Mouse (Mus musculus) kidney, embryonic 16.5 days (tissue): ENCODE data around the gene Zfp990. TPM values are rescaled to one million over a fixed set of nuclear protein-coding genes. Genes with fewer than 3 reads are reported as not detected.
"Not testable (repeated sequence)": the region's sequence is repeated elsewhere in the genome, so short reads cannot be mapped to it uniquely, and the experiment has no call there.

Source experiments
- ATAC-seq: fragments of 200-750 bp; cut with Nextera tagmentation; 2 replicates; pipeline ENCODE4 v1.8.0; 2017; ENCODE audit warnings: moderate TSS enrichment; ENCODE audit not compliant: low FRiP score, low TSS enrichment
- H3K27ac ChIP-seq: fragments of 300-500 bp; sonication (generic); 2 replicates; pipeline ENCODE4 v1.5.1; 2014; ENCODE audit warnings: low read length
- H3K27me3 ChIP-seq: fragments of 300-500 bp; sonication (generic); 2 replicates; pipeline ENCODE4 v1.6.1; 2014; ENCODE audit warnings: low read length, control low read depth, mixed read lengths; ENCODE audit not compliant: insufficient read depth
- H3K36me3 ChIP-seq: fragments of 300-500 bp; sonication (generic); 2 replicates; pipeline ENCODE4 v1.6.1; 2014; ENCODE audit warnings: low read length, control low read depth, mixed read lengths; ENCODE audit not compliant: insufficient read depth
- H3K4me1 ChIP-seq: fragments of 300-500 bp; sonication (generic); 2 replicates; pipeline ENCODE4 v1.6.1; 2014; ENCODE audit warnings: low read length, control low read depth, mixed read lengths; ENCODE audit not compliant: insufficient read depth
- H3K4me2 ChIP-seq: fragments of 300-500 bp; sonication (generic); replicated peaks from 2 replicates; pipeline ENCODE4 v1.6.1; 2014; ENCODE audit warnings: low read depth, low read length
- H3K4me3 ChIP-seq: fragments of 300-500 bp; sonication (generic); 2 replicates; pipeline ENCODE4 v1.5.1; 2014; ENCODE audit warnings: mild to moderate bottlenecking, low read length
- H3K9ac ChIP-seq: fragments of 300-500 bp; sonication (generic); replicated peaks from 2 replicates; pipeline ENCODE4 v1.6.1; 2014; ENCODE audit warnings: low read length
- H3K9me3 ChIP-seq: fragments of 300-500 bp; sonication (generic); 2 replicates; pipeline ENCODE4 v1.6.1; 2016; ENCODE audit warnings: low read length, control low read depth
- WGBS: fragments of 180-500 bp; shearing (Covaris S2); extraction: QIAGEN DNeasy Blood & Tissue Kit; methylation state at CpG from one replicate; pipeline ENCODE4 v1.1.7; 2014; 5-methylcytosine and 5-hydroxymethylcytosine counted together
- polyA plus RNA-seq: library from polyadenylated mRNA; unstranded; fragments of >200 nt; fragmentation: Nextera tagmentation; extraction: Ambion mirVana; gene quantifications from 2 replicates; pipeline ENCODE4 v1.2.1, GENCODE M21; 2015

The Zfp990 gene
- polyA plus RNA-seq, 1 experiment from 2014 or later = 0.06 TPM

DNA sequence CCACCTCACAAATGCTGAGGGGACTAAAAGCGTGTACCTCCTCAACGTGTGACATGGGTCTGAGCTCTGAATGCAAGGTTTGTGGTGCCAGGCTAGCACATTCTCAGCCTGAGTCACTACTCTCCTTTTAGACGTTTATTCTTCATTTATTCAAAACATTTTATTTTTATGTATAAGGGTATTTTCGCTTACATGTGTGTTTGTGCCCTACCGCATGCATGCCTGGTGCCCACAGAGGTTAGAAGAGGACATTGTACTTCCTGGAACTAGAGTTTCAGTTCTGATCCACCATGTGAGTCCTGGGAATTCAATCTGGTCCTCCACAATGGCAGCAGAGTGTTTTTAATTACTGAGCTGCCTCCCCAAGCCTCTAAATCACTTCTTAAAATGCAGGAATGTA is 33.3 kb downstream of the Zfp990 start:
- not testable (repeated sequence) for H3K27ac ChIP-seq, H3K9ac ChIP-seq, H3K4me2 ChIP-seq, ATAC-seq, H3K36me3 ChIP-seq, H3K4me3 ChIP-seq, H3K27me3 ChIP-seq, H3K4me1 ChIP-seq
- H3K9me3 ChIP-seq = peaks cover 13% of the 10 kb centered on the region
- WGBS = 73% methylated on average over 5 of the region's 5 CpGs

DNA sequence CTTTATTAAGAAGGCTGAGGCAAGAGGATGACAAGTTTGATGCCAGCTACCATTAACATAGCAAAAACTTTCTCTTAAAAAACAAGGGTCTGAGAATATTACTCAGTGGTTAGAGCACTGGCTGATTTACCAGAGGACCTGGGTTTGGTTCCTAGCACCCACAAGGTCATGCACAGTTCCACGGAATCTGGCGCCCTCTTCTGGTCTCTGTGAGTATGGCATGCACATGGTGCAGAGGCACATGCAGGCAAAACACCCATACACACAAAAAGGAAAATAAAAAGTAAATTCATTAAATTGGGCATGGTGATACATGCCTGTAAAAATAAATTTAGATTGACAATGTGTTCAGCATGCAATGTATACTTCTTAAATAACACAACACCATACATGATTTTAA is 34.5 kb downstream of the Zfp990 start:
- 32% methylated on average over 2 of the region's 2 CpGs for WGBS
- H3K27me3 ChIP-seq, H3K9ac ChIP-seq, H3K4me2 ChIP-seq, H3K4me1 ChIP-seq, H3K27ac ChIP-seq, H3K36me3 ChIP-seq, ATAC-seq, H3K4me3 ChIP-seq: not testable (repeated sequence)
- peaks cover 19% of the 10 kb centered on the region for H3K9me3 ChIP-seq

DNA sequence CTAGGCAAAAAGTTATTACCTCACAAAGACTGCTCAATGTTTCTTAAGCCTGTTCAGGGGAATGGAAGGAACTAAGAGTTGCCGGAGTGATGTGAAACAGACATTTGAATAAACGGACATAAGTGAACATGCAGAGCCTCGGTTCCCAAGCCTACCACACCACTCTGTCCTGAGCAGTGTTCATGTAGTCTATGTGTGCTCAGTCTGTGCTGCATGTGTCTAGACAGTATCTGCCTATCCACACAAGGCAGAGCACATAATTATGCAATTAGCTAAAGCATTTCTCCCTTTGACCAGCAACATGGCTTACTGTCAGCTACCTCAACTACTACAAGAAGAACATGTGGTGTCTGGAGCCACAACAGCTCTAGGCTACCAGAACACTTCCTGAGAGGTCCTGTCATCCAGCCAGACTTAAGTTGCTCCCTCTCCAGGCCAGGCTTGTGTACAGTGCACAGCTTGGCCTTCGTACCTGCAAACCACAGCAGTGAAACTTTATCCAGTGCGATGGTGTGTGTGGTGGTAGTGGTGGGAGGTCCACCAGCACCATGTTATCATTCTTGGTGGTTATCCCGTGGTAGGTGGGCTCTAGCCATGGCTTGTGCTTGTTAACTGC is 35.3 kb downstream of the Zfp990 start:
- H3K4me3 ChIP-seq, H3K27ac ChIP-seq, H3K4me1 ChIP-seq, H3K4me2 ChIP-seq, ATAC-seq, H3K27me3 ChIP-seq, H3K36me3 ChIP-seq, H3K9ac ChIP-seq: not testable (repeated sequence)
- 78% methylated on average over 6 of the region's 6 CpGs for WGBS
- H3K9me3 ChIP-seq = peaks cover 19% of the 10 kb centered on the region

DNA sequence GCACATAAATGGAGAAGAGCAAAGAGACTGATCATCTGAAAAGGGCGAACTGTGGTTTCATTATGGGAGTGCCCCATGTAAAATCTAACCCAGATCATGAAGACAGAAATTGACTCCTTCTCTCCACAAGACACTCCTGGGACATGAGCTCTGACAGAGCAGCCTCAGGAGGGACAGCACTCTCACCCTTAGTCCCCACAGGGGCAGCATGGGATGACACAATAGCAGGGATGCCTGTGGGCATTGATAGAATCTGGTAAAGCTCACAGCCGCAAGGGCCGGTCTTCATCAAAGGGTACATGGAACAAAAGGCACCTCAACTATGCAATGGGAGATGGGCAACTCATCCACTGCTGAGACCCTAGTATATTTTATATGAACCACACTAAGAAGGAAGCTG is 35.9 kb downstream of the Zfp990 start:
- peaks cover 22% of the 10 kb centered on the region for H3K9me3 ChIP-seq
- not testable (repeated sequence) for ATAC-seq, H3K4me1 ChIP-seq, H3K4me3 ChIP-seq, H3K27ac ChIP-seq, H3K27me3 ChIP-seq, H3K4me2 ChIP-seq, H3K9ac ChIP-seq, H3K36me3 ChIP-seq
- WGBS = 83% methylated on average over 3 of the region's 3 CpGs

DNA sequence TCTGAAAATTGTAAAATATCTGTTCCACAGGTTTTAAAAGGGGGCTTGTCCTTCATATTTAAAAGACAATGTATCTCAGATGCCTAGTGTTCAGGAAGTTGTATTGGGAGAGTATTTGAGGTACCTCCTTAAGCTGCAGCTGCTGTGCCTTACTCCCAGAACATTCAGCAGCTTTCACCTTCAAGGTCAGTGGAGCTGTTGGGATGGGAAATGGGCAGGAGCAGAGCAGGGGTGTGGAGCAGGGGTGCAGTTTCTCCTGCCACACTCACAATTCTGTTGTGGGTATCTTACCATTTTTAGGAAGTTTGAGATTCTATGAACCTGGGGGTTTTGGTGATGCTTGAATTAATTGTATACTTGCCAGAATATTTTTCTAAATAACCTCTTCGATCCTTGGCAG is 46.1 kb downstream of the Zfp990 start:
- WGBS = 73% methylated on average over 1 of the region's 1 CpGs
- no peak for ATAC-seq

DNA sequence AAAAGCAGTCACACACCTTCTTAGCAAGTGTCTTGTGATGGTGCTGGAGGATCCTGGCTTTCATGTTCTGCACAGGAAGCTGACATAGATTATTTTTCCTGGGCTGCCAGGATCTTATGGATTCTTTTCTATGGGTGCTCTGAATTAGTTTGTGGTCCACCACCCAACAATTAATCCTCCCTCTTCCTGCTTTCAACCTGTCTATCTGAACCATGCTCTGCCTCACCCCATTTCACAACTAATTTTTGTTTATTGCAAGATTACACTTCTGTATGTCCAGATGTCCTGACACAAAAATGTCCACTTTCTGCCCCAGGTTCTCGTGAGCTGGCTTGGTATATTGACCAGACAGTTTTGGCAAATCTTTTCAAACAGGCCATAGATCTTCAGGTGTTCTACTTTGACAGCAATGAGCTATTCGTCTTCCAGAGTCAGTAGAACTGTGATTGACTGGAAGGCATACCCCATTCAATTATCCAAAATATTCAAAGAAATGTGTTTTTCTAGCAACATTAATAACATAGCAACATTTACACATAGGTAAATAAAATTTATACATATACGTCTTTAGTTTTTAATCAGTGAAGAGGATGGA is 49.0 kb downstream of the Zfp990 start:
- no peak overlapping the region for H3K4me3 ChIP-seq
- H3K36me3 ChIP-seq = no peaks in the 10 kb centered on the region
- no peaks in the 10 kb centered on the region for H3K27me3 ChIP-seq
- no peak overlapping the region for H3K27ac ChIP-seq
- ATAC-seq = no peak
- peaks cover 14% of the 10 kb centered on the region for H3K9me3 ChIP-seq
- no peak overlapping the region for H3K4me2 ChIP-seq
- 43% methylated on average over 3 of the region's 3 CpGs for WGBS
- H3K4me1 ChIP-seq = no peaks in the 10 kb centered on the region
- no peak overlapping the region for H3K9ac ChIP-seq

More for the DNA sequence above, 46.1 kb downstream of the Zfp990 start:
- Histone ChIP-seq H3K4me2 (no peak overlapping the region), H3K27ac (no peak overlapping the region), H3K4me1 (no peaks in the 10 kb centered on the region), H3K36me3 (no peaks in the 10 kb centered on the region), H3K27me3 (no peaks in the 10 kb centered on the region), H3K9me3 (peaks cover 9% of the 10 kb centered on the region), H3K9ac (no peak overlapping the region), H3K4me3 (no peak overlapping the region)

DNA sequence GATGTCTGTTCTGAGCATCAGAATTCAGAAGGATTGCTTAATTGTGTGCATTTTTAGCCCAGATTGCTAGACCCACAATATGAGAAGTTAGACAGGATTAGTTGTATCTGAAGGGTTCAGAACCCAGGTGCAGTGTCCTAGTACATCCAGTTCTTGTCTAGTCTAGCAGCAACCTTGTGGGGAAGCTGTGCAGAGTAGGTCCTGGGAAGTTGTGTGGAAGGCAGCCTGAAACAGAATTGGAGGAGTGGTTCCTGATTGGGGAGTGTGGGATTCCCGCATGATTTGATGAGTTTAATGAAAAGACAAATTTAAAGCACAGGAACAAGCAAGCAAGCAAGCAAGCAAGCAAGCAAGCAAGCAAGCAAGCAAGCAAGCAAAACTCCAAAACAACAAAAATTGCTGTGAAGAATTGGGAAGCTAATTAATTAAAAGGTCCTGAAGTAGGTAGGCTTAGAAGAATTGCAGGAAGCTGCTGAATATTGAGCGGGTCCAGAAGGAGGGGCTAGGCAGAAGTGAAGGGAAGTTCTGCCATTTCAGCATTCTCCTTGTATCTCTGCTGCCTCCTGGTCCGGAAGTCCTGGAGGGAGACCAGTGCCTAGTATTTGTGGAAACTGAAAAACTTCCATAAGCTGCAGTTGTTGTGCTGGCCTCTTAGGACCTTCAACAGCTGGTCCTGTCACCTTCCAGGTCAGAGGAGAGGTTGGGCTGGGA is 53.7 kb downstream of the Zfp990 start:
- peaks cover 25% of the 10 kb centered on the region for H3K9me3 ChIP-seq
- no peaks in the 10 kb centered on the region for H3K27me3 ChIP-seq
- H3K4me1 ChIP-seq = no peaks in the 10 kb centered on the region
- H3K4me3 ChIP-seq = no peak overlapping the region
- H3K27ac ChIP-seq = no peak overlapping the region
- ATAC-seq = no peak
- 75% methylated on average over 3 of the region's 3 CpGs for WGBS
- no peaks in the 10 kb centered on the region for H3K36me3 ChIP-seq
- H3K4me2 ChIP-seq = no peak overlapping the region
- no peak overlapping the region for H3K9ac ChIP-seq

DNA sequence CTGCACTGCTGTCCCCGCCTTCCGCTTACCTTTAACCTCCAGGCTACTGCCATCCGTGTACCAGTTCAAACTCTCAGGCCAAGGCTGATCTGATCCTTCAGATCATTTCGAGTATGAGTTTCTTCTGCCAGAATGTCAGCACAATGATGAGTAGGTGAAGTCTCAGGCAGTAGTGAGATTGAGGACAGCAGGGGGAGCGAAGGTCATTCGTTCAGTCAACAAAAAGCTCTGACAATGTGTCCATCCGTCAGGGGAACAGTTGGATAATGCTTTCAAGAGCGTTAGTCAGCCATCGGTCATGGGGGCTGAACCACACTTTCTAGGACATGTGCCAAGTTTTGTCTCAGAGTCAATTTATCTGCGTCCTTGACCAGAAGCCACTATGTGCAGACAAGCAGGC is 59.9 kb downstream of the Zfp990 start:
- not testable (repeated sequence) for H3K27ac ChIP-seq, H3K4me3 ChIP-seq, H3K27me3 ChIP-seq, H3K36me3 ChIP-seq, H3K4me1 ChIP-seq, H3K4me2 ChIP-seq, H3K9ac ChIP-seq, ATAC-seq
- peaks cover 11% of the 10 kb centered on the region for H3K9me3 ChIP-seq
- WGBS = 90% methylated on average over 5 of the region's 10 CpGs

DNA sequence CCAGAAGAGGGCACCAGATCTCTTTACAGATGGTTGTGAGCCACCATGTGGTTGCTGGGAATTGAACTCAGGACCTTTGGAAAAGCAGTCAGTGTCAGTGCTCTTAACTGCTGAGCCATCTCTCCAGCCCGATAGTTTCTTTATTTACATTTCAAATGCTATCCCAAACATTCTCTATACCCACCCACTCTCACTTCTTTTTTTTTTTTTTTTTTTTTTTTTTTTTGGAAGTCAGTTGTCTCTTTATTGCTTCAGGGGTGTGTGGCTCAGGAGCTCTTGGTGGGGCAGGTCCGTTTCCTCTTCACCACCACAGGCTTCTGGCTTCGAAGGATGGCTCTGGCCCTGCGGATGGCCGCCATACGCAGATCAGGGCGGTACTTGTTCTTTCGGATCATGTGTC is 66.1 kb downstream of the Zfp990 start:
- not testable (repeated sequence) for H3K27ac ChIP-seq, H3K4me2 ChIP-seq, ATAC-seq, H3K9ac ChIP-seq, H3K27me3 ChIP-seq, H3K9me3 ChIP-seq, H3K4me1 ChIP-seq, H3K36me3 ChIP-seq, H3K4me3 ChIP-seq
- 94% methylated on average over 8 of the region's 8 CpGs for WGBS

DNA sequence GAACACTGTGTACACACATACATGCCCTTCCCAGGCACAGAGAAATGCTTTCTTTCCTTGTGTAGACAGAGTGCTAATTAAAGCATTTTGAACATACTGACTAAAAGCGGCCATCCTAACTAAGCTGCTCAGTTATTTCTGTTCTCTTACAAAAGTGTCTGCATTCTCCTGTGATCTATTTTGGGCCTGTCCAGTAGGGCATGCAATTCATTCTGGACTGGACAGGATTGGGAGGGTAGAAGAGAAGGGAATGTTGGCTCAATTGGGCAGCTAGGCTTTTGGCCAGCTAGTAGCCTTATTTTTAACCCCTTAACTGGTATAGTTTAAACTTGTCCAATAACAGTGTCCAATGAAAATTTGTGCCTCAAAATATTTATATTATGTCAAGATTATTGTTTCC is 69.8 kb downstream of the Zfp990 start:
- not testable (repeated sequence) for H3K4me3 ChIP-seq, H3K27me3 ChIP-seq, H3K4me2 ChIP-seq, H3K4me1 ChIP-seq, H3K9me3 ChIP-seq, H3K9ac ChIP-seq, H3K27ac ChIP-seq, ATAC-seq, H3K36me3 ChIP-seq
- 83% methylated on average over 1 of the region's 1 CpGs for WGBS
